Mouse (Mus musculus): ENCODE data around the gene Syf2.

Syf2 gene

DNA sequence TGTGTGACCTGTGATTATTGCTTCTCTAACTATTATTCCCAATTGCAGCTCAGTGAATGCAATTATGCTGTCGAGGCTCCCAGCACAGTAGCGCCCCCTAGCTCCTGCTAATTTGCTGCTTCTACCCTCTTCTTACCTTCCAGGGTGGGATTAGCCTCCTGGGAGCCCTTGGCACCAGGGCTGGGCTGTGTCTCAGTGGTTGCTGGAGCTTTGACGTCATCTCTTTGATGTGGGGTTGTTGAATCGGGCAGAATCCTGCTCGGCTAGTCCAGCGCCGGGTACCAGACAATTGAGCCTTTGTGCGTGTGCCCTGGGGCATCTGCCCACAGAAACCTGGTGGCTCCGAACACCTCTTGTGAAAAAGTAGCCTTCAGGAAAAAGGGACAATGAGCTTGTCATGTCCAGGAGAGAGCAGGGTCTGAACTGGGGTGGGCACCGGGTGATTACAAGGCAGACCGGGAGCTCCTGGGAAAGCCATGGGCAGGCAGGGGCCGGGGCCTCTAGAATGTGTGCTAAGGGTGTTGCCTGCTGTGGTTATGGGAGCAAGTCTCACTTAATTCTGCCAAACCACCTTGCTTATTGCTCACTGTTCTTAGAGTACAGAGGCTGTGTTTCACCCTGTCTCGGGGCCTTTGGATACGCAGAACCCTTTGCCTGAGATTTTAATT lies 44.7 kb downstream of the Syf2 start:
- DNase-seq (ENCODE audit: low spot score), result no peak

DNA sequence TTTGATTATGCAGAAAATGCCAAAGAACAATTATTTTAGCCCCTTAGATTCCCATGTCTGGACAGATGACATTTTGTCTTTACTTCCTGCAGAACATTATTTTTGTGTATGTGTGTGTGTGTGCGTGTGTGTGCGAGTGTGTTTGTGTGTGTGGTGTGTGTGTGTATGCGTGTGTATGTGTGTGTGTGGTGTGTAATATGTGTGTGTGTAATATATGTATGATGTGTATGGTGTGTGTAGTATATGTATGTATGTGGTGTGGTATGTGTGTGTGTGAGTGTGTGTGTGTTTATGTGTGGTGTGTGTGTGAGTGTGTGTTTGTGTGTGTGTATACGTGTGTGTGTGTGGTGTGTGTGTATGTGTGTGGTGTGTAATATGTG lies 45.2 kb downstream of the Syf2 start:
- no peak for DNase-seq (ENCODE audit: low spot score)

DNA sequence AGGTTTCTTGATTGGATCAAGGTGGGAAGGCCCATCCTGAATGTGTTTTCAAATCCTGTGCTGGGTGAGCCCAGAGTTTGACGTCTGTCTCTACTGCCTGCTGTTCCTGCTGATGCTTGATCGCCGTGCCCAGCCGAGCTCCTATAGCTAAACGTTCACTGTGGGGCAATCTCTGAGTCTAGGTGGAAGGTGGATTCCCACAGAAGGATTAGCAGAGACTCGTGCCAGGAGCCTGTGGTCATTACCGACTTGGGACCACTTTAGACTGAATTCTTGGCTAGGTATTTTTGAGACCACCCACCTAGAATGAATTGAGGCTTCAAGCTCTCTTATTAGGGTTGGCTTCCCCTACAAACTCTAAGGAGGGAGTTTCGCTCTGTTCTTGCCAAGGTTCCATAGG lies 48.2 kb downstream of the Syf2 start:
- DNase-seq (ENCODE audit: low spot score), result no peak

DNA sequence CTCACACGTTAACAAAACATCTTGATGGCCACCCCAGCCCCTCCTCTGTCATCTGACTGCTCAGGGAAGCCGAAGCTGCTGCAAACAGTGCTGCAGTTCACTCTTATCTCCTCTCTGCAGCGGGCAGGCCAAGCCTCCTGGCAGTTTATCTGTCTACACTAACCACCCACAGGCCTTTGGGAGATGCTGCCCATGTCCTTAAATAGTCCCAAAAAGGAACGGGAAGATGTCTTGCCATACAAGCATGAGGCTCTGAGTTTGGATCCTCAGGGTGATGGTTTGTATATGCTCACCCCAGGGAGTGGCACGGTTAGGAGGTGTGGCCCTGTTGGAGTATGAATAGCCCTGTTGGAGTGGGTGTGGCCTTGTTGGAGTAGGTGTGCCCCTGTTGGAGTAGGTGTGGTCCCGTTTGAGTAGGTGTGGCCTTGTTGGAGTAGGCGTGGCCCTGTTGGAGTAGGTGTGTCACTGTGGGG lies 51.3 kb downstream of the Syf2 start:
- DNase-seq (ENCODE audit: low spot score), result no peak

DNA sequence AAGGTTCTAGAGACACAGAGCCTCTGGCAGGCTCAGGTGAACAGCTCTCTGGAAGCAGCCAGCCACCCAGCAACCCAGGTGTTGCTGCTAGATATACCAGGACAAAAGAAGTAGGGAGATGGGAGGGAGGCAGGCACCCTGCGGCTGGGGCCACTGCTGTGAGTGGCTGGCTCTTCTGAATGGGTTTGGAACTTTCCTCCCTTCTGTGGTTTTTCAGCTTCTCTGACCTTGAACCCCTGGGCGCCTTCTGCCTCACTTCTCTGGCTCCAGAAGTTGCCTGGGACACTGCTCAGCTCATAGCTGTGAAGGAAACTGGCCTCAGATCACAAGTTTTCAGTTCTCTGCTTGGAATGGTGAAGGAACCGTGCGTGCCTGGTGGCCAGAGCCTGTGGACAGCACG lies 52.4 kb downstream of the Syf2 start:
- DNase-seq (ENCODE audit: low spot score), result peak; percentile 37

DNA sequence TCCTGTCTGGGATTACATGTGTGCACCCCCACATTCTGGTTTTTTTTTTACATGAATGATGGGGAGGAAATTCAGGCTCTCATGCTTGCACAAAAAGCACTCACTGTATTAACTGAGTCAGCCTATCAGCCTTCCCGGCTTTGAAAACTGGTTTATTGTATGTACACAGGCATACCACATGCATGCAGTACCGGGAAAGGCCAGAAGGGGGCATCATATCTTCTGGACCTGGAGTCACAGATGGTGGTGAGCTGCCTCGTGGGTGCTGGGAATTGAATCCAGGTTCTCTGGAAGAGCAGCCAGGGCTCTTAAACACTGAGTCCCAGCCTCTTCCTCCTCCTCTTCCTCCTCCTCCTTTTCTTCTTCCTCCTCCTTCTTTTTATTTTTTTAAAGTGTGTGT lies 53.9 kb downstream of the Syf2 start:
- DNase-seq (ENCODE audit: low spot score), result peak; percentile 67

DNA sequence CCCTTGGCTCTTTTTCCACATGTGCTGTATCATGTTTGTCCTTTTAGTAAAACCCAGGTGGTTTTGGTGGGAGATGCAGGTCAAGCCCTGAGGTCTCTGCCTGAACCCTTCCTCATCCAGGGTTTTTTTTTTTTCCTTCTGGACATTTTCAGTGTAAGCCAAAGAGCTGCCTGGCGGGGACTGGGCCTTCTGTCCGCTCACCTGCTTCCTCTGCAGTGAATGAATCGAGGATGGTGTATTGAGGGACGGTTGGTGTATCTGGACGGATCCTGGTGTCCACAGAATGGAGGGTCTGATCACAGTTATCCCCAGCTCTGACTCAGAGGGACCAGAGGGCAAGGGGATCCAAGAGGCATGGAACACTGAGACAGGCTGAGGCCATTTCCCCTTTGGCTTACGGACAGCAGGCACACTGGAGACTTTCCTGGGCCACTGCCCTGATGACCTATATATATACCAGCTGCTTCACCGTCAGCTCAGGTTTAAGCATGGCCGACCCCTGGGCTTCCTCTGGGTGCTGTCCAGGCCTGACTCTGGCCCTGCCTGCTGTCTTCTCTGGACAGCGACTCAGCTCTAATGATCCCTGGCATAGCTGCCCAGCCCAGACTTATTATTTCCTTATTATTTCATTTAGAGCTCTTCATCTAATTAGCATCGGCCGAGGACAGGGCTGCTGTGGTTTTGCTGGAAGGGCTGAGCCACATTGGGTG lies 55.1 kb downstream of the Syf2 start:
- no peak for DNase-seq (ENCODE audit: low spot score)

DNA sequence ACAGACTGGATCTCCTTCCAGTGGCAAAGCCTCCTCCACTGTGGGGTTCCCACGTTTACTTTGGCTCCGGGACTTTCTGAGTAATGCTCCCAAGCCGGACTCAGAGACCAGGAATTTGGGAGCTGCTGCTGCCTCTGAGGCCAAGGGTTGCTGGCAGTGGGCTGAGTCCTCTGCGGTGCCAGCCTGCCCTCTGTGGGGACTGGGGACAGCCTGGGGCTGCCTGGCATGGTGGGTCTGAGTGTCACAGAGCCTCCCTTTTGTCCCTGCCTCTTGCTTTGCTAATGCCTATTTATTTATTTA lies 55.6 kb downstream of the Syf2 start:
- no peak for DNase-seq (ENCODE audit: low spot score)

DNA sequence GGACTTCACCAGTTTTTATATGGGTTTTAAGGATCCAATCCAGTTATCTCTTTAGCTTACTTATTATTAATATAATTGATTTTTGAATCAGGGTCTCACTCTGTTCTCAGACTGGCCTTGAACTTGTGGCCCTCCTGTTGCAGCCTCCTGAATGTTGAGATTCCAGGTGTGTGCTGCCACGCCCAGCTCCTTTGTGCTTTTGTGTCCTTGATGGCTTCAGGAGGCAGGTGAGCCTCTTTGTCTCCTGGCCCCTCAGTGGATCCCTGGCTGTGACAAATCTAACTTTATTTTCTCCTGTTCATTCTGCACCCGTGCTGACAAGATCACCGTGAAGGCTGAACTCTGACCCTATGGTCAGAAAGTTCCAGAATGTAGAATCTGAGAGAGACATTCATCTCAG lies 56.3 kb downstream of the Syf2 start:
- no peak for DNase-seq (ENCODE audit: low spot score)
